Mouse (Mus musculus): ENCODE measurements around the gene Cep170b. TPM values are rescaled to one million over a fixed set of nuclear protein-coding genes. Genes with fewer than 3 reads are reported as not detected.
A peak's percentile ranks its signal among the peaks of the same experiment; 100 is the strongest.

Cep170b gene
- polyA plus RNA-seq, 1 experiment from 2014 or later: 4.3 TPM

GRCm38 (mm10) chr12:112721424-112722239, 1.4 kb downstream of the Cep170b start:
- 4% methylated on average over 50 of the region's 69 CpGs for WGBS
- Histone ChIP-seq H3K36me3 (ENCODE audit: control insufficient read depth, insufficient read depth) (no peaks in the 10 kb centered on the region), H3K27me3 (ENCODE audit: control insufficient read depth, insufficient read depth, low read length) (peaks cover 9% of the 10 kb centered on the region), H3K4me3 (ENCODE audit: low read length) (peak overlapping the region; percentile 82), H3K27ac (ENCODE audit: low read length) (peak overlapping the region; percentile 71), H3K4me2 (ENCODE audit: low read depth, low read length) (peak overlapping the region; percentile 99), H3K9me3 (replicated peaks; ENCODE audit: control insufficient read depth, low read length) (peaks cover 3% of the 10 kb centered on the region), H3K9ac (ENCODE audit: low read length) (peak overlapping the region; percentile 70), H3K4me1 (ENCODE audit: control insufficient read depth, insufficient read depth, low read length) (peaks cover 12% of the 10 kb centered on the region)
- ATAC-seq (replicated peaks; ENCODE audit: extremely low read depth, insufficient read depth, low FRiP score): peak; percentile 71

GRCm38 (mm10) chr12:112722240-112723027, 2.2 kb downstream of the Cep170b start:
- WGBS: under 1% methylated on average over 63 of the region's 75 CpGs
- peak; percentile 53 for ATAC-seq (replicated peaks; ENCODE audit: extremely low read depth, insufficient read depth, low FRiP score)
- peak overlapping the region; percentile 99 for H3K4me2 ChIP-seq (ENCODE audit: low read depth, low read length)
- H3K4me3 ChIP-seq (ENCODE audit: low read length): peak overlapping the region; percentile 82
- no peaks in the 10 kb centered on the region for H3K36me3 ChIP-seq (ENCODE audit: control insufficient read depth, insufficient read depth)
- peak overlapping the region; percentile 70 for H3K9ac ChIP-seq (ENCODE audit: low read length)
- H3K9me3 ChIP-seq (replicated peaks; ENCODE audit: control insufficient read depth, low read length): no peaks in the 10 kb centered on the region
- peaks cover 9% of the 10 kb centered on the region for H3K27me3 ChIP-seq (ENCODE audit: control insufficient read depth, insufficient read depth, low read length)
- H3K27ac ChIP-seq (ENCODE audit: low read length): peak overlapping the region; percentile 51; the same call in 1 of the 2 replicates
- H3K4me1 ChIP-seq (ENCODE audit: control insufficient read depth, insufficient read depth, low read length): peaks cover 12% of the 10 kb centered on the region

- no peak overlapping the region for H3K27ac ChIP-seq (ENCODE audit: low read length)
- peak overlapping the region; percentile 99 for H3K4me2 ChIP-seq (ENCODE audit: low read depth, low read length)
- H3K9ac ChIP-seq (ENCODE audit: low read length): peak overlapping the region; percentile 70
- no peaks in the 10 kb centered on the region for H3K9me3 ChIP-seq (replicated peaks; ENCODE audit: control insufficient read depth, low read length)
- no peak for ATAC-seq (replicated peaks; ENCODE audit: extremely low read depth, insufficient read depth, low FRiP score)
- H3K36me3 ChIP-seq (ENCODE audit: control insufficient read depth, insufficient read depth): no peaks in the 10 kb centered on the region
- peaks cover 12% of the 10 kb centered on the region for H3K4me1 ChIP-seq (ENCODE audit: control insufficient read depth, insufficient read depth, low read length)
- peak overlapping the region; percentile 82 for H3K4me3 ChIP-seq (ENCODE audit: low read length)
- peaks cover 9% of the 10 kb centered on the region for H3K27me3 ChIP-seq (ENCODE audit: control insufficient read depth, insufficient read depth, low read length)
- WGBS: 20% methylated on average over 5 of the region's 5 CpGs
Measured at GRCm38 (mm10) chr12:112723028-112723330, 2.7 kb downstream of the Cep170b start.

GRCm38 (mm10) chr12:112723445-112723844, 3.2 kb downstream of the Cep170b start:
- Histone ChIP-seq H3K9ac (ENCODE audit: low read length) (no peak overlapping the region), H3K36me3 (ENCODE audit: control insufficient read depth, insufficient read depth) (no peaks in the 10 kb centered on the region), H3K27me3 (ENCODE audit: control insufficient read depth, insufficient read depth, low read length) (peaks cover 9% of the 10 kb centered on the region), H3K4me2 (ENCODE audit: low read depth, low read length) (no peak overlapping the region; the same call in 1 of the 2 replicates), H3K9me3 (replicated peaks; ENCODE audit: control insufficient read depth, low read length) (no peaks in the 10 kb centered on the region), H3K4me1 (ENCODE audit: control insufficient read depth, insufficient read depth, low read length) (peaks cover 12% of the 10 kb centered on the region), H3K4me3 (ENCODE audit: low read length) (no peak overlapping the region), H3K27ac (ENCODE audit: low read length) (no peak overlapping the region)
- WGBS: 85% methylated on average over 6 of the region's 6 CpGs
- ATAC-seq (replicated peaks; ENCODE audit: extremely low read depth, insufficient read depth, low FRiP score): no peak

GRCm38 (mm10) chr12:112724077-112724805, 4.0 kb downstream of the Cep170b start:
- H3K9me3 ChIP-seq (replicated peaks; ENCODE audit: control insufficient read depth, low read length): no peaks in the 10 kb centered on the region
- H3K4me3 ChIP-seq (ENCODE audit: low read length): no peak overlapping the region
- H3K9ac ChIP-seq (ENCODE audit: low read length): no peak overlapping the region
- no peak overlapping the region for H3K4me2 ChIP-seq (ENCODE audit: low read depth, low read length)
- H3K36me3 ChIP-seq (ENCODE audit: control insufficient read depth, insufficient read depth): no peaks in the 10 kb centered on the region
- no peak for ATAC-seq (replicated peaks; ENCODE audit: extremely low read depth, insufficient read depth, low FRiP score)
- peaks cover 12% of the 10 kb centered on the region for H3K4me1 ChIP-seq (ENCODE audit: control insufficient read depth, insufficient read depth, low read length)
- WGBS: 75% methylated on average over 11 of the region's 11 CpGs
- no peak overlapping the region for H3K27ac ChIP-seq (ENCODE audit: low read length)
- peaks cover 9% of the 10 kb centered on the region for H3K27me3 ChIP-seq (ENCODE audit: control insufficient read depth, insufficient read depth, low read length)

GRCm38 (mm10) chr12:112727801-112728200, 7.5 kb downstream of the Cep170b start:
- no peak for ATAC-seq (replicated peaks; ENCODE audit: extremely low read depth, insufficient read depth, low FRiP score)
- no peak overlapping the region for H3K27ac ChIP-seq (ENCODE audit: low read length)
- H3K4me1 ChIP-seq (ENCODE audit: control insufficient read depth, insufficient read depth, low read length): peaks cover 2% of the 10 kb centered on the region; the same call in 1 of the 2 replicates
- 71% methylated on average over 8 of the region's 8 CpGs for WGBS
- peaks cover 3% of the 10 kb centered on the region for H3K27me3 ChIP-seq (ENCODE audit: control insufficient read depth, insufficient read depth, low read length)
- no peak overlapping the region for H3K4me3 ChIP-seq (ENCODE audit: low read length)
- H3K4me2 ChIP-seq (ENCODE audit: low read depth, low read length): no peak overlapping the region
- no peak overlapping the region for H3K9ac ChIP-seq (ENCODE audit: low read length)
- no peaks in the 10 kb centered on the region; the same call in 1 of the 2 replicates for H3K36me3 ChIP-seq (ENCODE audit: control insufficient read depth, insufficient read depth)
- H3K9me3 ChIP-seq (replicated peaks; ENCODE audit: control insufficient read depth, low read length): no peaks in the 10 kb centered on the region

- Histone ChIP-seq H3K36me3 (ENCODE audit: control insufficient read depth, insufficient read depth) (peaks cover 3% of the 10 kb centered on the region; the same call in 1 of the 2 replicates), H3K9ac (ENCODE audit: low read length) (no peak overlapping the region), H3K4me1 (ENCODE audit: control insufficient read depth, insufficient read depth, low read length) (no peaks in the 10 kb centered on the region), H3K27me3 (ENCODE audit: control insufficient read depth, insufficient read depth, low read length) (no peaks in the 10 kb centered on the region), H3K4me2 (ENCODE audit: low read depth, low read length) (no peak overlapping the region), H3K27ac (ENCODE audit: low read length) (no peak overlapping the region), H3K4me3 (ENCODE audit: low read length) (no peak overlapping the region), H3K9me3 (replicated peaks; ENCODE audit: control insufficient read depth, low read length) (no peaks in the 10 kb centered on the region)
- no peak for ATAC-seq (replicated peaks; ENCODE audit: extremely low read depth, insufficient read depth, low FRiP score)
- 77% methylated on average over 14 of the region's 14 CpGs for WGBS
Measured at GRCm38 (mm10) chr12:112730808-112731207, 10.6 kb downstream of the Cep170b start.

GRCm38 (mm10) chr12:112732591-112732990, 12.3 kb downstream of the Cep170b start:
- Histone ChIP-seq H3K27me3 (ENCODE audit: control insufficient read depth, insufficient read depth, low read length) (no peaks in the 10 kb centered on the region), H3K9me3 (replicated peaks; ENCODE audit: control insufficient read depth, low read length) (no peaks in the 10 kb centered on the region), H3K27ac (ENCODE audit: low read length) (no peak overlapping the region), H3K4me3 (ENCODE audit: low read length) (no peak overlapping the region), H3K9ac (ENCODE audit: low read length) (no peak overlapping the region), H3K36me3 (ENCODE audit: control insufficient read depth, insufficient read depth) (peaks cover 9% of the 10 kb centered on the region; the same call in 1 of the 2 replicates), H3K4me2 (ENCODE audit: low read depth, low read length) (no peak overlapping the region), H3K4me1 (ENCODE audit: control insufficient read depth, insufficient read depth, low read length) (no peaks in the 10 kb centered on the region)
- 84% methylated on average over 10 of the region's 10 CpGs for WGBS
- ATAC-seq (replicated peaks; ENCODE audit: extremely low read depth, insufficient read depth, low FRiP score): no peak

All from heart, embryonic 16.5 days (tissue).